In genomic region chr11:54869318-54869717, GRCm38 (mm10) we compare ENCODE assay signal across 19 mouse cellular contexts. TPM values are rescaled to one million over a fixed set of nuclear protein-coding genes. Genes with fewer than 3 reads are reported as not detected.
DNase-seq lines count a peak whose midpoint lies in the region; ATAC-seq lines count a peak whose summit lies in the region.
"Had no signal": no experiment of that assay in that cellular context is flagged by ENCODE, and none has a peak within 500 bp of the region (broad histone marks: within the 10 kb centered on the region; RNA-seq: fewer than 3 reads in every experiment).

No protein-coding gene starts in this region.

- H3K27ac ChIP-seq in hindbrain, embryonic 13.5 days, result no peak overlapping the region
- H3K27ac ChIP-seq in hindbrain, embryonic 16.5 days (ENCODE audit: low read depth, low read length), result no peak overlapping the region
- no peak overlapping the region for H3K27ac ChIP-seq in midbrain, embryonic 13.5 days
- H3K27ac ChIP-seq in midbrain, embryonic 15.5 days, result no peak overlapping the region
- peak overlapping the region; percentile 75 for H3K27ac ChIP-seq in liver, embryonic 12.5 days
- no peak overlapping the region for H3K27ac ChIP-seq in neural tube, embryonic 15.5 days (replicated peaks)
- no peak overlapping the region for H3K27ac ChIP-seq in forebrain, embryonic 14.5 days (ENCODE audit: low read depth, low read length)
- H3K27ac ChIP-seq: embryonic facial prominence, embryonic 10.5 days; stomach, postnatal 0 days had no signal

- peak overlapping the region; percentile 77; the same call in 1 of the 2 replicates for H3K4me2 ChIP-seq in hindbrain, embryonic 13.5 days
- no peak overlapping the region for H3K4me2 ChIP-seq in hindbrain, embryonic 16.5 days (ENCODE audit: low read length)
- H3K4me2 ChIP-seq in midbrain, embryonic 13.5 days (replicated peaks), result peak overlapping the region; percentile 17
- H3K4me2 ChIP-seq in midbrain, embryonic 15.5 days, result no peak overlapping the region
- H3K4me2 ChIP-seq in liver, embryonic 12.5 days, result peak overlapping the region; percentile 34; the same call in 1 of the 2 replicates
- peak overlapping the region; percentile 70; the same call in 1 of the 2 replicates for H3K4me2 ChIP-seq in neural tube, embryonic 15.5 days
- no peak overlapping the region for H3K4me2 ChIP-seq in forebrain, embryonic 14.5 days (ENCODE audit: low read length)

- peaks cover 51% of the 10 kb centered on the region for H3K36me3 ChIP-seq in hindbrain, embryonic 13.5 days
- peaks cover 19% of the 10 kb centered on the region for H3K36me3 ChIP-seq in hindbrain, embryonic 16.5 days (ENCODE audit: control insufficient read depth, insufficient read depth, low read length)
- peaks cover 43% of the 10 kb centered on the region for H3K36me3 ChIP-seq in midbrain, embryonic 13.5 days
- H3K36me3 ChIP-seq in midbrain, embryonic 15.5 days (replicated peaks), result peaks cover 33% of the 10 kb centered on the region
- H3K36me3 ChIP-seq in liver, embryonic 12.5 days, result peaks cover 60% of the 10 kb centered on the region
- peaks cover 45% of the 10 kb centered on the region for H3K36me3 ChIP-seq in neural tube, embryonic 15.5 days
- peaks cover 50% of the 10 kb centered on the region for H3K36me3 ChIP-seq in forebrain, embryonic 14.5 days (ENCODE audit: control insufficient read depth, insufficient read depth, low read length)

- 0 out of 2 replicates have a peak overlapping the region, but pooled peaks have one; percentile 10 for H3K9ac ChIP-seq in hindbrain, embryonic 13.5 days
- no peak overlapping the region for H3K9ac ChIP-seq in hindbrain, embryonic 16.5 days (ENCODE audit: low read depth, low read length)
- H3K9ac ChIP-seq in midbrain, embryonic 13.5 days (replicated peaks), result peak overlapping the region; percentile 4; the same call in 1 of the 2 replicates
- H3K9ac ChIP-seq in midbrain, embryonic 15.5 days, result no peak overlapping the region
- H3K9ac ChIP-seq in liver, embryonic 12.5 days, result peak overlapping the region; percentile 42; the same call in 1 of the 2 replicates
- H3K9ac ChIP-seq in neural tube, embryonic 15.5 days (replicated peaks), result peak overlapping the region; percentile 14; the same call in 1 of the 2 replicates
- no peak overlapping the region; the same call in 1 of the 2 replicates for H3K9ac ChIP-seq in forebrain, embryonic 14.5 days (ENCODE audit: low read length)

- no peak overlapping the region for H3K4me3 ChIP-seq in hindbrain, embryonic 13.5 days
- no peak overlapping the region for H3K4me3 ChIP-seq in hindbrain, embryonic 16.5 days (ENCODE audit: low read length)
- no peak overlapping the region for H3K4me3 ChIP-seq in midbrain, embryonic 13.5 days (replicated peaks)
- no peak overlapping the region for H3K4me3 ChIP-seq in midbrain, embryonic 15.5 days
- no peak overlapping the region for H3K4me3 ChIP-seq in liver, embryonic 12.5 days
- H3K4me3 ChIP-seq in neural tube, embryonic 15.5 days (replicated peaks), result no peak overlapping the region
- no peak overlapping the region for H3K4me3 ChIP-seq in forebrain, embryonic 14.5 days (ENCODE audit: low read depth, low read length)

- H3K4me1 ChIP-seq in hindbrain, embryonic 13.5 days (replicated peaks), result peaks cover 38% of the 10 kb centered on the region
- peaks cover 23% of the 10 kb centered on the region for H3K4me1 ChIP-seq in hindbrain, embryonic 16.5 days (ENCODE audit: control insufficient read depth, insufficient read depth, low read depth, low read length)
- H3K4me1 ChIP-seq in midbrain, embryonic 13.5 days (replicated peaks), result peaks cover 34% of the 10 kb centered on the region
- H3K4me1 ChIP-seq in midbrain, embryonic 15.5 days, result peaks cover 30% of the 10 kb centered on the region
- H3K4me1 ChIP-seq in liver, embryonic 12.5 days, result peaks cover 40% of the 10 kb centered on the region
- H3K4me1 ChIP-seq in neural tube, embryonic 15.5 days, result peaks cover 31% of the 10 kb centered on the region
- peaks cover 13% of the 10 kb centered on the region for H3K4me1 ChIP-seq in forebrain, embryonic 14.5 days (ENCODE audit: control insufficient read depth, insufficient read depth, low read length)

- DNase-seq in right cerebral cortex, postnatal 25 days, result no peak
- no peak for DNase-seq in forebrain, embryonic 14.5 days (ENCODE audit: low spot score)
- DNase-seq: adrenal gland, adult 8-10 months; cerebellum, adult 11 months; cerebellum, postnatal 36 days; kidney, adult 2 months; kidney, postnatal 36 days; layer of hippocampus, adult 9-11 months; lung, postnatal 10 days; thymus, postnatal 14 days had no signal

- ATAC-seq in hindbrain, embryonic 13.5 days (ENCODE audit: low FRiP score), result no peak
- no peak for ATAC-seq in hindbrain, embryonic 16.5 days
- no peak for ATAC-seq in midbrain, embryonic 13.5 days
- no peak for ATAC-seq in midbrain, embryonic 15.5 days (replicated peaks)
- ATAC-seq in liver, embryonic 12.5 days, result peak; percentile 38; the same call in 1 of the 2 replicates
- ATAC-seq in neural tube, embryonic 15.5 days (ENCODE audit: low FRiP score), result no peak
- no peak for ATAC-seq in forebrain, embryonic 14.5 days
- ATAC-seq: forebrain, embryonic 16.5 days had no signal

- WGBS in hindbrain, embryonic 13.5 days, result 77% methylated on average over 3 of the region's 3 CpGs
- WGBS in hindbrain, embryonic 16.5 days, result 69% methylated on average over 3 of the region's 3 CpGs
- WGBS in midbrain, embryonic 13.5 days, result 87% methylated on average over 3 of the region's 3 CpGs
- 81% methylated on average over 3 of the region's 3 CpGs for WGBS in midbrain, embryonic 15.5 days
- WGBS in liver, embryonic 12.5 days (ENCODE audit: insufficient replicate concordance), result 70% methylated on average over 3 of the region's 3 CpGs
- 59% methylated on average over 3 of the region's 3 CpGs for WGBS in neural tube, embryonic 15.5 days
- 83% methylated on average over 3 of the region's 3 CpGs for WGBS in forebrain, embryonic 14.5 days

- no peaks in the 10 kb centered on the region for H3K9me3 ChIP-seq in hindbrain, embryonic 13.5 days
- no peaks in the 10 kb centered on the region for H3K9me3 ChIP-seq in hindbrain, embryonic 16.5 days (ENCODE audit: control insufficient read depth, low read length)
- no peaks in the 10 kb centered on the region for H3K9me3 ChIP-seq in midbrain, embryonic 13.5 days
- no peaks in the 10 kb centered on the region for H3K9me3 ChIP-seq in midbrain, embryonic 15.5 days
- H3K9me3 ChIP-seq in liver, embryonic 12.5 days (replicated peaks), result no peaks in the 10 kb centered on the region
- no peaks in the 10 kb centered on the region for H3K9me3 ChIP-seq in neural tube, embryonic 15.5 days (replicated peaks)
- no peaks in the 10 kb centered on the region for H3K9me3 ChIP-seq in forebrain, embryonic 14.5 days (replicated peaks; ENCODE audit: control insufficient read depth, low read length)
- H3K9me3 ChIP-seq: embryonic facial prominence, embryonic 10.5 days had no signal

- H3K27me3 ChIP-seq in hindbrain, embryonic 13.5 days, result no peaks in the 10 kb centered on the region
- H3K27me3 ChIP-seq in hindbrain, embryonic 16.5 days (replicated peaks; ENCODE audit: control insufficient read depth, insufficient read depth, low read length), result no peaks in the 10 kb centered on the region
- H3K27me3 ChIP-seq in midbrain, embryonic 13.5 days, result no peaks in the 10 kb centered on the region
- no peaks in the 10 kb centered on the region for H3K27me3 ChIP-seq in midbrain, embryonic 15.5 days (replicated peaks)
- H3K27me3 ChIP-seq in liver, embryonic 12.5 days (replicated peaks), result no peaks in the 10 kb centered on the region
- H3K27me3 ChIP-seq in neural tube, embryonic 15.5 days (replicated peaks), result no peaks in the 10 kb centered on the region
- H3K27me3 ChIP-seq in forebrain, embryonic 14.5 days (replicated peaks; ENCODE audit: control insufficient read depth, insufficient read depth, low read length), result no peaks in the 10 kb centered on the region

RNA-seq across cellular contexts. Expression of gene Hint1, which starts 3.1 kb away (rescaled TPM):
- 793 and 823 TPM in 2 replicates for polyA plus RNA-seq in hindbrain, embryonic 13.5 days (2015; fragmentation: Nextera tagmentation; extraction: Ambion mirVana)
- polyA plus RNA-seq in hindbrain, embryonic 16.5 days (2015; fragmentation: Nextera tagmentation; extraction: Ambion mirVana), result 728 and 827 TPM in 2 replicates
- 703 and 771 TPM in 2 replicates for polyA plus RNA-seq in midbrain, embryonic 13.5 days (2015; fragmentation: Nextera tagmentation; extraction: Ambion mirVana)
- 589 and 658 TPM in 2 replicates for polyA plus RNA-seq in midbrain, embryonic 15.5 days (2015; fragmentation: Nextera tagmentation; extraction: Ambion mirVana)
- 479 and 518 TPM in 2 replicates for polyA plus RNA-seq in liver, embryonic 12.5 days (2016; fragmentation: Nextera tagmentation; extraction: Ambion mirVana)
- 794 and 878 TPM in 2 replicates for polyA plus RNA-seq in neural tube, embryonic 15.5 days (2015; fragmentation: Nextera tagmentation; extraction: Ambion mirVana)
- polyA plus RNA-seq in forebrain, embryonic 14.5 days (2014; fragmentation: Nextera tagmentation; extraction: Ambion mirVana), result 757 and 875 TPM in 2 replicates

RNA-seq across cellular contexts. Expression of gene Lyrm7, which starts 8.6 kb away (rescaled TPM):
- polyA plus RNA-seq in hindbrain, embryonic 13.5 days (2015; fragmentation: Nextera tagmentation; extraction: Ambion mirVana), result 9.1 and 11.7 TPM in 2 replicates
- 10.4 and 10.6 TPM in 2 replicates for polyA plus RNA-seq in hindbrain, embryonic 16.5 days (2015; fragmentation: Nextera tagmentation; extraction: Ambion mirVana)
- polyA plus RNA-seq in midbrain, embryonic 13.5 days (2015; fragmentation: Nextera tagmentation; extraction: Ambion mirVana), result 7.1 and 11.2 TPM in 2 replicates
- polyA plus RNA-seq in midbrain, embryonic 15.5 days (2015; fragmentation: Nextera tagmentation; extraction: Ambion mirVana), result 11.5 and 14.1 TPM in 2 replicates
- 6.7 and 7.6 TPM in 2 replicates for polyA plus RNA-seq in liver, embryonic 12.5 days (2016; fragmentation: Nextera tagmentation; extraction: Ambion mirVana)
- polyA plus RNA-seq in neural tube, embryonic 15.5 days (2015; fragmentation: Nextera tagmentation; extraction: Ambion mirVana), result 10.5 and 11.8 TPM in 2 replicates
- polyA plus RNA-seq in forebrain, embryonic 14.5 days (2014; fragmentation: Nextera tagmentation; extraction: Ambion mirVana), result 11.4 and 13.2 TPM in 2 replicates

RNA-seq across cellular contexts. Expression of gene Gpx3, which starts 32.9 kb away (rescaled TPM):
- polyA plus RNA-seq in hindbrain, embryonic 13.5 days (2015; fragmentation: Nextera tagmentation; extraction: Ambion mirVana), result 50.2 and 54.0 TPM in 2 replicates
- polyA plus RNA-seq in hindbrain, embryonic 16.5 days (2015; fragmentation: Nextera tagmentation; extraction: Ambion mirVana), result 78.5 and 78.8 TPM in 2 replicates
- 19.6 and 21.4 TPM in 2 replicates for polyA plus RNA-seq in midbrain, embryonic 13.5 days (2015; fragmentation: Nextera tagmentation; extraction: Ambion mirVana)
- polyA plus RNA-seq in midbrain, embryonic 15.5 days (2015; fragmentation: Nextera tagmentation; extraction: Ambion mirVana), result 26.5 and 30.0 TPM in 2 replicates
- 30.9 and 32.9 TPM in 2 replicates for polyA plus RNA-seq in liver, embryonic 12.5 days (2016; fragmentation: Nextera tagmentation; extraction: Ambion mirVana)
- polyA plus RNA-seq in neural tube, embryonic 15.5 days (2015; fragmentation: Nextera tagmentation; extraction: Ambion mirVana), result 69.2 and 82.4 TPM in 2 replicates
- polyA plus RNA-seq in forebrain, embryonic 14.5 days (2014; fragmentation: Nextera tagmentation; extraction: Ambion mirVana), result 19.4 and 24.4 TPM in 2 replicates

Comparison
In these comparisons a context has a peak if more than half of its experiments do, and no peak if none do; other contexts are left out.
1. H3K4me2 ChIP-seq: peak in hindbrain, embryonic 13.5 days (single experiment), midbrain, embryonic 13.5 days (single experiment), liver, embryonic 12.5 days (single experiment) and neural tube, embryonic 15.5 days (single experiment); none in hindbrain, embryonic 16.5 days (single experiment), midbrain, embryonic 15.5 days (single experiment) and forebrain, embryonic 14.5 days (single experiment).
2. H3K9ac ChIP-seq: peak in hindbrain, embryonic 13.5 days (single experiment), midbrain, embryonic 13.5 days (single experiment), liver, embryonic 12.5 days (single experiment) and neural tube, embryonic 15.5 days (single experiment); none in hindbrain, embryonic 16.5 days (single experiment), midbrain, embryonic 15.5 days (single experiment) and forebrain, embryonic 14.5 days (single experiment).